Mouse (Mus musculus) limb, embryonic 13.5 days (tissue): Measurements from ENCODE around the gene Efcab11. TPM values are rescaled to one million over a fixed set of nuclear protein-coding genes. Genes with fewer than 3 reads are reported as not detected.

Source experiments
- ATAC-seq: fragments of 200-750 bp; cut with Nextera tagmentation; 2 replicates; pipeline ENCODE4 v1.8.0; 2017; ENCODE audit warnings: low read depth, moderate number of reproducible peaks, moderate TSS enrichment; ENCODE audit not compliant: low FRiP score
- H3K27ac ChIP-seq: fragments of 300-500 bp; sonication (generic); 2 replicates; pipeline ENCODE4 v1.5.1; 2015; ENCODE audit warnings: inconsistent platforms, mild to moderate bottlenecking, moderate library complexity
- H3K27me3 ChIP-seq: fragments of 300-500 bp; sonication (generic); 2 replicates; pipeline ENCODE4 v1.6.1; 2015; ENCODE audit warnings: mild to moderate bottlenecking, inconsistent platforms
- H3K36me3 ChIP-seq: fragments of 300-500 bp; sonication (generic); 2 replicates; pipeline ENCODE4 v1.6.1; 2015; ENCODE audit warnings: inconsistent platforms, mild to moderate bottlenecking, moderate library complexity
- H3K4me1 ChIP-seq: fragments of 300-500 bp; sonication (generic); 2 replicates; pipeline ENCODE4 v1.6.1; 2015; ENCODE audit warnings: inconsistent platforms
- H3K4me2 ChIP-seq: fragments of 300-500 bp; sonication (generic); replicated peaks from 2 replicates; pipeline ENCODE4 v1.6.1; 2015; ENCODE audit warnings: inconsistent platforms, mild to moderate bottlenecking, moderate library complexity
- H3K4me3 ChIP-seq: fragments of 300-500 bp; sonication (generic); 2 replicates; pipeline ENCODE4 v1.5.1; 2015; ENCODE audit warnings: moderate library complexity, mild to moderate bottlenecking, inconsistent platforms
- H3K9ac ChIP-seq: fragments of 300-500 bp; sonication (generic); 2 replicates; pipeline ENCODE4 v1.6.1; 2015; ENCODE audit warnings: mild to moderate bottlenecking, inconsistent platforms
- H3K9me3 ChIP-seq: fragments of 300-500 bp; sonication (generic); 2 replicates; pipeline ENCODE4 v1.6.1; 2016; ENCODE audit warnings: inconsistent platforms
- WGBS: fragments of 180-500 bp; shearing (Covaris S2); methylation state at CpG from one replicate; pipeline ENCODE4 v1.1.7; 2015; 5-methylcytosine and 5-hydroxymethylcytosine counted together
- polyA plus RNA-seq: library from polyadenylated mRNA; unstranded; fragments of >200 nt; fragmentation: Nextera tagmentation; extraction: Ambion mirVana; gene quantifications from 2 replicates; pipeline ENCODE4 v1.2.1, GENCODE M21; 2015

Gene Efcab11
- polyA plus RNA-seq, 1 experiment from 2014 or later = 11.8 TPM

DNA sequence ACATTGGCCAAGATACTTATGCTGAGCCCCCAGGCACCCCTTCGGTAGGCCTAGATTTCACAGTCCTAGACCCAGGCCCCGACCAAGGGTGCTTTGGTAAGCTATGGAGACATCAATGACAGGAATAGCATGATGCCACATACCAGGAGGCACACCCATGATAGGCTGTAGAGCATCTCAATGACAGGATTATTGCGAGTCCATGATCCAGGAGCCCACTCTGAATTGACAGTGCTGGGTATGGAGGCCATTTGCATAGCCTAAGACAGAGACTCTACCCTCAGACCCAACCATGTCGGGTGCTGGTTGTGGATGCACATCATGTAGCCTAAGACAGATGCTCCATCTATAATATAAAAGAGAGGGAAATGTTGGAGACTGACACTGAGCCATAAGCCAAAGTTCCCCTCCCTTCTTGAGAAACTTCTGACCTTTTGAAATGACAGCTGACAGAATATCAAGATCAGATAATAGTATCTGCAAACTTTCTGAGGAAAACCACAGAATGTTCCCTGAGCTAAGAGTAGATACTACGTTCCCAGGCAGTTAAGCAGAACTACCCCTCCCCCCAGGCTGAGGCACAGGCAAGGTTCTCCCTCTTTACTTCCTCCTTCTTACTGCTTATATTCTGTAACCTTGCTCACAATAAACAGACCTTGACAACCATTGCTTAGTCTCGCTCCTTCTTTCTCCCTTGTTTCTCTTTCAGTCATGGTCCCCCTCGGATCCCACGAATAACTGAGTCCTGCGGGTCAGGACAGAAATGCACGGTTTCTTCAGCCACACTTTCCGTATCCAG lies 237.5 kb downstream of the Efcab11 start:
- Histone ChIP-seq H3K4me3 (no peak overlapping the region), H3K4me2 (no peak overlapping the region), H3K27me3 (no peaks in the 10 kb centered on the region), H3K4me1 (peaks cover 9% of the 10 kb centered on the region), H3K9me3 (peaks cover 42% of the 10 kb centered on the region), H3K27ac (no peak overlapping the region), H3K36me3 (no peaks in the 10 kb centered on the region), H3K9ac (no peak overlapping the region)
- no peak for ATAC-seq
- WGBS = 91% methylated on average over 11 of the region's 11 CpGs

DNA sequence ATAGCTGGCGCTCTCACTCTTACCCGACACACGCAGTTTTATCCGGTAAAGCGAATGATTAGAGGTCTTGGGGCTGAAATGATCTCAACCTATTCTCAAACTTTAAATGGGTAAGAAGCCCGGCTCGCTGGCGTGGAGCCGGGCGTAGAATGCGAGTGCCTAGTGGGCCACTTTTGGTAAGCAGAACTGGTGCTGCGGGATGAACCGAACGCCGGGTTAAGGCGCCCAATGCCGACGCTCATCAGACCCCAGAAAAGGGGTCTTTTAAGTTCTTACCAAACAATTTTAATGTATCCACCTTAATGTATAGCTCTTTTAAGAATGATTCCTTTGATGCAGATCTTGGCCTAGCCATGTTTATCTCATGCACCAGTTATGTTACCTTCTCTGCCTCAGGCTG lies 238.8 kb downstream of the Efcab11 start:
- no peak for ATAC-seq

DNA sequence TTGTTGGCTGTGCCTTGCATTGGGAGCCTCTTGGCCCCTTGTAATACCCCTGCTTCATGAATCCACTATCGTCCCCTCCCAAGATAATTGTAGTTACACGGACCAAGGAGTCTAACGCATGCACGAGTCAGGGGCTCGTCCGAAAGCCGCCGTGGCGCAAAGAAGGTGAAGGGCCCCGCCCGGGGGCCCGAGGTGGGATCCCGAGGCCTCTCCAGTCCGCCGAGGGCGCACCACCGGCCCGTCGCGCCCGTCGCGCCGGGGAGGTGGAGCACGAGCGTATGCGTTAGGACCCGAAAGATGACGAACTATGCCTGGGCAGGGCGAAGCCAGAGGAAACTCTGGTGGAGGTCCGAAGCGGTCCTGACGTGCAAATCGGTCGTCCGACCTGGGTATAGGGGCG lies 239.3 kb downstream of the Efcab11 start:
- no peak overlapping the region for H3K4me3 ChIP-seq
- no peak overlapping the region for H3K27ac ChIP-seq
- H3K9ac ChIP-seq = no peak overlapping the region
- no peak overlapping the region for H3K4me2 ChIP-seq
- H3K9me3 ChIP-seq = peaks cover 42% of the 10 kb centered on the region
- H3K4me1 ChIP-seq = peaks cover 21% of the 10 kb centered on the region
- H3K36me3 ChIP-seq = no peaks in the 10 kb centered on the region
- no peaks in the 10 kb centered on the region for H3K27me3 ChIP-seq
- ATAC-seq = peak; percentile 86
- 91% methylated on average over 37 of the region's 37 CpGs for WGBS

More for the DNA sequence above, 238.8 kb downstream of the Efcab11 start:
- Histone ChIP-seq H3K9ac (no peak overlapping the region), H3K4me3 (no peak overlapping the region), H3K4me2 (no peak overlapping the region), H3K27me3 (no peaks in the 10 kb centered on the region), H3K27ac (no peak overlapping the region), H3K36me3 (no peaks in the 10 kb centered on the region), H3K9me3 (peaks cover 42% of the 10 kb centered on the region), H3K4me1 (peaks cover 20% of the 10 kb centered on the region)
- WGBS = 95% methylated on average over 18 of the region's 18 CpGs

Other genes with a start within 250 kb of the Efcab11 start
- gene Tdp1, start 78 bp upstream of the Efcab11 start, polyA plus RNA-seq = 59.5 and 62.9 TPM in 2 replicates
- 2.4 and 2.7 TPM in 2 replicates for gene Kcnk13, start 80.1 kb upstream of the Efcab11 start, polyA plus RNA-seq
- 292 and 295 TPM in 2 replicates for gene Psmc1, start 225.7 kb upstream of the Efcab11 start, polyA plus RNA-seq